Mouse (Mus musculus): Measurements from ENCODE around the gene Polg.

Gene Polg

GRCm38 (mm10) chr7:79466053-79466901 lies at the start of gene Polg:
TSS of gene Polg (minus strand) at chr7:79466362.
- DNase-seq = peak; percentile 98

GRCm38 (mm10) chr7:79515861-79516260 lies 49.7 kb upstream of the Polg start:
- no peak for DNase-seq

- DNase-seq = no peak
Observed at GRCm38 (mm10) chr7:79515221-79515743, 49.1 kb upstream of the Polg start.

- no peak for DNase-seq
Observed at GRCm38 (mm10) chr7:79514361-79514881, 48.3 kb upstream of the Polg start.

DNA sequence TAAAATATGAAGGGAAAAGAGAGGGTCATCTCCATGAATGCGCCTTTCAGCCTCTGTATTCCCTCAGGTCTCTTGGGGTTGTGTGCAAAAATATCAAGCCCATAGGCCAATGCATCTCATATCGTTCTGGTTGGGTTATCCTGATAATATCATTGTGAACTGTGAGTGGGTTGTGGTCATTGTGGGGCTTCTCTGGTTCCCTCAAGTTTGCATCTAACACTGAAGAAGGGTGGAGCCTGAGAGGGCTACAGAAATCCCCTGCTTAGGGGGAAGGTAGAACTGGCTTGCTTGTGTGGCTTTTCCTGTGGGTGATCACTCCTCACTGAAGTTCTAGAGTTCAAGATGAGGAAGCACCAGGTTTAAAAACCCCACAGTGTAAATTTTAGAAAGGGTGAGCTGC lies 47.3 kb upstream of the Polg start:
- DNase-seq = no peak

DNA sequence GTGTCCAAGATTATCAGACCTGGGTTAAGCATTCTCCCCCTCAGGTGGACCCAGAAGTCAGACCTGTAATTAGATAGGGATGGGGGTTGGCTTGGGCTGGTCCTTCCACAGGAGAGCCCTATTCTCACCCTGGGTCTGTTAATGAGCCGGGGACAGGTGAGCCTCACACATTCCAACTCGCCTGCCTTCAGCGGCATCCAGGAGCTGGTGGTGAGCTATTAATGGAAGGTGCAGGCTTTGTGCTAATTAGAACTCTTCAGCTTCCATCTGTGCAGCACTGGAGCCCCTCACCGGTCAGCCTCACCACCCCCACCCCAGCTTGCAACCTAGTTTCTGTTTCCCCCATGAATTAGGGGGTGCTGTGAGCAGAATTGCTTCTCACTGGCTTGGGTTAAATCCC lies 46.3 kb upstream of the Polg start:
- no peak for DNase-seq

DNA sequence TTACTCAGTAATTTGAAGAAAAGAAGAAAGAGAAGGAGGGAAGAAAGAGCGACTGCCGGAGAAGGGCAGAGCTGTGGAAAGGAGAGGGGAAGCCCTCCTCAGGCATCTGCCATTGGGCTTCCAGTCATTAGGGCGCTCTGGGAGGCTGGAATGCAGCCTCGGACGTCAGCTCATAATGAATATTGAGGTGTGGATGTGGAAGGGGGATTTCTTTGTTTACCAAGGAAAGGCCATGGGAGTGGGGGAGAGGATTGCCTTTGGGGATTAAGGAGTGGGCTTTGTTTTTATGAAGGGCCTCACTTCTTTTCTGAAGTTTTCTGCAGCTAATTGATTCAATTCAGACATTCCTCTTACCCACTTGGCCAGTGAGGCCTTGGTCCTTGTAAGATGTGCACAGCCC lies 45.5 kb upstream of the Polg start:
- DNase-seq = no peak

DNA sequence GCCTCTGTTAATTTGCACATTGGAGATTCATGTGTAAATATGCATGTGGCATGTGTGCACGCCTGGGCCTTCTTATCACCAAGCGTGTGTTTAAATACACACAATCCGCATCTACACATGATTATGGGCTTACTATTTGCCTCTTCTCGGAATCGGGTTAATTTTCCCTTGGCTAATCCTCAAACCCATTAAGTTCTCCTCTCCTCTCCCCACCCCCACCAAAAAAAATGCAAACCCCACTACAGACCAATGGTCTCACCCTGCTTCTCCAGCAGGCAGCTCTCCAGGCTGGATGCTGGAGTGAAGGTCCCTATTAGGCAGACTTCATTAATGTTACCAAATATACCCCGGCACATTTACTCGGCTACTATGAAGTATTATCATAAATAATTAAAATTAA lies 45.0 kb upstream of the Polg start:
- no peak for DNase-seq

- no peak for DNase-seq
Observed at GRCm38 (mm10) chr7:79510686-79511085, 44.5 kb upstream of the Polg start.

GRCm38 (mm10) chr7:79509710-79510109 lies 43.5 kb upstream of the Polg start:
- DNase-seq = no peak

DNA sequence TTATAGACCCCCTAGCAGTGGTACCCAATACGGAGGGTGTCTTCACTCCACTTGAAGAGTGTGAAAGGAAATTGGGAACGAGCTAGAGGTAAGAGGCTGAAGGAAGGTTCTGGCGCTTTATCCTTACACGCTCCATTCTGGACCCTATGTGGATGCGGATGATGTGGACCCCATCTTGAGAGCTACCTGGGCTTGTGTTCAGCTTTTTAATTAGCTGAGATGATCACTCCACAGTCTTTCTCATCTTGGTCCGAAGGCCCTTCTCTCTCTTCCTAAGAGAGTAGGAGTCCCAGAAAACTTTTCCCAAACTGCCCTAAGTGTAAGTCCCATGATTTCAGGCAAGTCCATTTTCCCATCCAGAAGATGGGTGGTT lies 43.1 kb upstream of the Polg start:
- no peak for DNase-seq

- DNase-seq = no peak
Observed at GRCm38 (mm10) chr7:79508280-79509234, 42.4 kb upstream of the Polg start.

- DNase-seq = no peak
Observed at GRCm38 (mm10) chr7:79507756-79508155, 41.6 kb upstream of the Polg start.

- DNase-seq = no peak
Observed at GRCm38 (mm10) chr7:79507101-79507705, 41.0 kb upstream of the Polg start.

DNA sequence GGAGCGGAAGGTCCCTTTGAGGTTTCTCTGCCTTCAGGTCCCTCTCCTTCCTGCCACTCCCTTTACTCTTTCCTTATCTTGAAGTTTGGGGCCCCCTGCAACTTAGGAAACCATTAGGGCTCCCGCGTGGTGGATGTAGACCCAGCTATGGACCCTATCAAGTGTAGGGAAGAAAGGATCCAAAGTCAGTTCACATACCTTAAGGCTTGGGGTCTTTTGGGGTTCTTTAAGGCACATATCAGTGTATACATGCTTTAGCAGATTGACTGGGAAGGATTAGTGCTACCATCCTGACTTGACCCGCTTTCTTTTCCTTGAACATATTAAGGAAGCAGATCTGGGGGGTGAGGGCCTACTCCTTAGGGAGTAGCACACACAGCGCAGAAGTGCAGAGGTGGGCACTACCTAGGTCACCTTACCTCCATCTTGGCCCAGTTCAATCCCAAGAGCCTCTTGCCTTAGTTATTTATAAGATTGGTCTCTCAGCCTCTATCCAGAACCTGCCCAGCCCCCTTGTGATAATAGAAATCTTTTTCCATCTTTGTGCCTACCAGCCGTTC lies 40.4 kb upstream of the Polg start:
- DNase-seq = no peak

- DNase-seq = no peak
Observed at GRCm38 (mm10) chr7:79505876-79506530, 39.8 kb upstream of the Polg start.

GRCm38 (mm10) chr7:79505376-79505775 lies 39.2 kb upstream of the Polg start:
- no peak for DNase-seq

- peak; percentile 91 for DNase-seq
Observed at GRCm38 (mm10) chr7:79504723-79505122, 38.6 kb upstream of the Polg start.

DNA sequence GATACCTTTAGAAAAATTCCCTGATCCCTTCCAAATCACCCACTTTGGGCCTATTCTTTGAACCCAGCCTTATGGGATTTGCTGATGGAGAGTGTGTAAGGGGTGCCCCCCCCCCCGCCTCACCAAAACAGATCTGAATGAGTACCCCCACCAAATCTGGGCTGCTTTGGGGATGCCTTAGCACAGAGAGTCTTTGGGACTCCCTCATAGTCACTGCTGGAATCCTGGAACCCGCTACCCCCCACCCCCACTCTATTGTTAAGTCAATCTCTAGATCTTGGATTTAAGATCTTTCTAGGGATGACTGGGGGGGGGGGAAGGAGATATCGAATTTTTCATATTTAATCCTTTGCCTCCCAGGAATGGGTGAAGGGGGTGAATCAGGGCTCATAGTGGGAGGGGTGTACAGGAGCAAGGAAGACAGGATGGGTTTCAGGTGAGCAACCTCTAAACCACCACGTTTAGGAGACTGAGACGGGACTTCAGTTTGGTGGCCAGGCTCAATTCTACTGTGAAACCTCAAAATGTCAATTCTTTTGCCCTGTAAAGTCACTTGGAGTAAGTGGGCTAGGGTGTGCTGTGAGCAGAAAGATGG lies 37.6 kb upstream of the Polg start:
- DNase-seq = no peak

- no peak for DNase-seq
Observed at GRCm38 (mm10) chr7:79503103-79503455, 36.9 kb upstream of the Polg start.

Measured in layer of hippocampus, adult 9-11 months (tissue).